In the genomic region with DNA sequence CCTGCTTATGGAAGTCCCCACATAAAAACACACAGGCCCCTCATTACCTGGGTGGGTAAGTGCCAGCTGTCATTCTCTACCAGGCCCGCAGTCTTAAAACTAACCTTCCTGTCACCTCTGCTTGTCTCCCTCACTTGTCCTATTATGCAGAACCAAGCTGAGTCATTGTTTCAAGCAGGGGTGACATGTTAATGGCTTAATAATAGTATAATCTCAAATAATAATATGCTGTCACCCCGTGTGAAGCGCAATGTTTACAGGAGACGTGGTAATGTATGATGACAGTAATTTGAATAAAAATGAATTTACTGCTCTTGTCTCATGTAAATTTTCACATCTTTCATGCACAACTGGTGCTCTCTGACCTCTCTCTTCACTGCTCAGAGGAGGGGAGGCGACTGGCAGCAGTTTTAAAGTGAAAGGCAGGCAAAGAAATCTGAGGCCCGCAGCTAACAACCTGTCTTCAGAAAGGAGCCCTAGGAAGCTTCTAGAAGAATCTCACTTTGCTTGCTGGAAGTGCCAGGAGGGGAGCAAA, we compare ENCODE assay signal across 24 mouse cellular contexts.
DNase-seq lines count a peak whose midpoint lies in the region; ATAC-seq and TF ChIP-seq lines count a peak whose summit lies in the region.
"Had no signal": no experiment of that assay in that cellular context is flagged by ENCODE, and none has a peak within 500 bp of the region (broad histone marks: within the 10 kb centered on the region; RNA-seq: fewer than 3 reads in every experiment).

No protein-coding gene starts in this region.

- 0 out of 2 replicates have a peak, but pooled peaks have one; percentile 38 for ATAC-seq in forebrain, embryonic 13.5 days
- ATAC-seq in forebrain, embryonic 11.5 days (replicated peaks; ENCODE audit: low FRiP score) = no peak
- ATAC-seq in hindbrain, postnatal 0 days = no peak
- peak; percentile 65 for ATAC-seq in forebrain, embryonic 16.5 days
- no peak for ATAC-seq in kidney, embryonic 15.5 days (replicated peaks; ENCODE audit: low FRiP score)
- ATAC-seq: activated CD4-positive, CD25-positive, alpha-beta regulatory T cell, adult 4 months; CD4-positive, CD25-positive, alpha-beta regulatory T cell, adult 4 months; Patski had no signal

- H3K36me3 ChIP-seq in forebrain, embryonic 13.5 days (ENCODE audit: poor library complexity, severe bottlenecking) = no peaks in the 10 kb centered on the region
- no peaks in the 10 kb centered on the region for H3K36me3 ChIP-seq in forebrain, embryonic 11.5 days (ENCODE audit: control insufficient read depth, insufficient read depth, low read length)
- H3K36me3 ChIP-seq in hindbrain, embryonic 10.5 days = no peaks in the 10 kb centered on the region
- H3K36me3 ChIP-seq in hindbrain, postnatal 0 days (ENCODE audit: insufficient read depth, low read length) = no peaks in the 10 kb centered on the region
- no peaks in the 10 kb centered on the region for H3K36me3 ChIP-seq in forebrain, embryonic 16.5 days (ENCODE audit: control insufficient read depth, insufficient read depth)
- H3K36me3 ChIP-seq in kidney, embryonic 15.5 days = no peaks in the 10 kb centered on the region
- H3K36me3 ChIP-seq: embryonic facial prominence, embryonic 13.5 days; embryonic facial prominence, embryonic 15.5 days; G1E had no signal

- H3K9me3 ChIP-seq in forebrain, embryonic 13.5 days (replicated peaks) = no peaks in the 10 kb centered on the region
- H3K9me3 ChIP-seq in forebrain, embryonic 11.5 days (ENCODE audit: control insufficient read depth, low read length) = no peaks in the 10 kb centered on the region
- no peaks in the 10 kb centered on the region for H3K9me3 ChIP-seq in hindbrain, embryonic 10.5 days
- H3K9me3 ChIP-seq in hindbrain, postnatal 0 days (ENCODE audit: low read length) = no peaks in the 10 kb centered on the region
- no peaks in the 10 kb centered on the region for H3K9me3 ChIP-seq in forebrain, embryonic 16.5 days (ENCODE audit: control insufficient read depth, low read length)
- no peaks in the 10 kb centered on the region for H3K9me3 ChIP-seq in kidney, embryonic 15.5 days (replicated peaks)
- H3K9me3 ChIP-seq: embryonic facial prominence, embryonic 13.5 days; embryonic facial prominence, embryonic 15.5 days had no signal

- no peak for DNase-seq in forebrain, embryonic 11.5 days (ENCODE audit: low spot score)
- DNase-seq in hindbrain, embryonic 10.5 days (ENCODE audit: low spot score) = peak; percentile 2
- no peak for DNase-seq in hindbrain, postnatal 0 days (ENCODE audit: low spot score)
- no peak for DNase-seq in right cerebral cortex, postnatal 14 days
- DNase-seq: adrenal gland, adult 8-10 months; adrenal gland, postnatal 14 days; adrenal gland, postnatal 36 days; cerebellum, adult 11 months; cerebellum, adult 18-20 months; cerebellum, adult 8-10 months; cerebellum, adult 9-11 months; cerebellum, postnatal 14 days; cerebellum, postnatal 36 days; embryo, embryonic 11 days had no signal

- peaks cover 7% of the 10 kb centered on the region; the same call in 1 of the 2 replicates for H3K4me1 ChIP-seq in forebrain, embryonic 13.5 days
- H3K4me1 ChIP-seq in forebrain, embryonic 11.5 days (replicated peaks; ENCODE audit: control insufficient read depth, insufficient read depth, low read length) = no peaks in the 10 kb centered on the region
- H3K4me1 ChIP-seq in hindbrain, embryonic 10.5 days (replicated peaks) = peaks cover 10% of the 10 kb centered on the region
- H3K4me1 ChIP-seq in hindbrain, postnatal 0 days (ENCODE audit: insufficient read depth, low read length) = 0 out of 2 replicates have a peak, but pooled peaks cover 2% of the 10 kb centered on the region
- no peaks in the 10 kb centered on the region for H3K4me1 ChIP-seq in forebrain, embryonic 16.5 days (replicated peaks; ENCODE audit: control insufficient read depth, insufficient read depth, low read length)
- H3K4me1 ChIP-seq in kidney, embryonic 15.5 days = no peaks in the 10 kb centered on the region

- 64% methylated on average over 6 of the region's 6 CpGs for WGBS in forebrain, embryonic 13.5 days
- 71% methylated on average over 6 of the region's 6 CpGs for WGBS in forebrain, embryonic 11.5 days
- WGBS in hindbrain, embryonic 10.5 days = 71% methylated on average over 6 of the region's 6 CpGs
- WGBS in hindbrain, postnatal 0 days = 54% methylated on average over 6 of the region's 6 CpGs
- WGBS in forebrain, embryonic 16.5 days = 59% methylated on average over 6 of the region's 6 CpGs
- WGBS in kidney, embryonic 15.5 days = 66% methylated on average over 6 of the region's 6 CpGs

- H3K27ac ChIP-seq in forebrain, embryonic 13.5 days = no peak overlapping the region
- H3K27ac ChIP-seq in forebrain, embryonic 11.5 days (ENCODE audit: low read depth, low read length) = no peak overlapping the region
- no peak overlapping the region for H3K27ac ChIP-seq in hindbrain, embryonic 10.5 days
- no peak overlapping the region for H3K27ac ChIP-seq in hindbrain, postnatal 0 days
- no peak overlapping the region for H3K27ac ChIP-seq in forebrain, embryonic 16.5 days (ENCODE audit: low read length)
- H3K27ac ChIP-seq in kidney, embryonic 15.5 days = no peak overlapping the region
- H3K27ac ChIP-seq: embryonic facial prominence, embryonic 13.5 days; embryonic facial prominence, embryonic 15.5 days had no signal

- H3K27me3 ChIP-seq in forebrain, embryonic 13.5 days = no peaks in the 10 kb centered on the region; the same call in none of the 2 replicates
- no peaks in the 10 kb centered on the region for H3K27me3 ChIP-seq in forebrain, embryonic 11.5 days (ENCODE audit: control insufficient read depth, insufficient read depth, low read length)
- 0 out of 2 replicates have a peak, but pooled peaks cover 8% of the 10 kb centered on the region for H3K27me3 ChIP-seq in hindbrain, embryonic 10.5 days (ENCODE audit: insufficient read depth, poor library complexity, severe bottlenecking)
- no peaks in the 10 kb centered on the region for H3K27me3 ChIP-seq in hindbrain, postnatal 0 days (ENCODE audit: insufficient read depth, low read length)
- no peaks in the 10 kb centered on the region for H3K27me3 ChIP-seq in forebrain, embryonic 16.5 days (replicated peaks; ENCODE audit: control insufficient read depth, insufficient read depth, low read length)
- no peaks in the 10 kb centered on the region; the same call in 1 of the 2 replicates for H3K27me3 ChIP-seq in kidney, embryonic 15.5 days
- H3K27me3 ChIP-seq: Patski had no signal

- no peak overlapping the region for H3K4me3 ChIP-seq in forebrain, embryonic 13.5 days
- no peak overlapping the region for H3K4me3 ChIP-seq in forebrain, embryonic 11.5 days (ENCODE audit: low read depth, low read length)
- no peak overlapping the region for H3K4me3 ChIP-seq in hindbrain, embryonic 10.5 days
- H3K4me3 ChIP-seq in hindbrain, postnatal 0 days (ENCODE audit: low read length) = no peak overlapping the region
- no peak overlapping the region for H3K4me3 ChIP-seq in forebrain, embryonic 16.5 days (replicated peaks; ENCODE audit: low read length)
- H3K4me3 ChIP-seq in kidney, embryonic 15.5 days (replicated peaks) = no peak overlapping the region
- H3K4me3 ChIP-seq: embryonic facial prominence, embryonic 13.5 days; embryonic facial prominence, embryonic 15.5 days; erythroblast, embryonic 14.5 days had no signal

- no peak for TF ChIP-seq CTCF in hindbrain, postnatal 0 days (IDR thresholded peaks at IDR 0.05; ENCODE audit: low read depth)

- no peak overlapping the region for H3K4me2 ChIP-seq in forebrain, embryonic 13.5 days
- no peak overlapping the region for H3K4me2 ChIP-seq in forebrain, embryonic 11.5 days (ENCODE audit: low read depth, low read length, severe bottlenecking)
- no peak overlapping the region for H3K4me2 ChIP-seq in hindbrain, postnatal 0 days (ENCODE audit: low read depth, low read length)
- no peak overlapping the region for H3K4me2 ChIP-seq in forebrain, embryonic 16.5 days (ENCODE audit: low read length)
- H3K4me2 ChIP-seq in kidney, embryonic 15.5 days = no peak overlapping the region
- H3K4me2 ChIP-seq: embryonic facial prominence, embryonic 13.5 days; embryonic facial prominence, embryonic 15.5 days had no signal

- H3K9ac ChIP-seq in forebrain, embryonic 13.5 days = no peak overlapping the region
- H3K9ac ChIP-seq in forebrain, embryonic 11.5 days (ENCODE audit: low read length) = no peak overlapping the region
- no peak overlapping the region for H3K9ac ChIP-seq in hindbrain, postnatal 0 days (replicated peaks; ENCODE audit: low read length)
- no peak overlapping the region for H3K9ac ChIP-seq in forebrain, embryonic 16.5 days (replicated peaks; ENCODE audit: low read depth, low read length)
- H3K9ac ChIP-seq in kidney, embryonic 15.5 days = no peak overlapping the region
- H3K9ac ChIP-seq: embryonic facial prominence, embryonic 13.5 days; embryonic facial prominence, embryonic 15.5 days had no signal

Comparison
In these comparisons a context has a peak if more than half of its experiments do, and no peak if none do; other contexts are left out.
1. ATAC-seq: peak in forebrain, embryonic 13.5 days (single experiment) and forebrain, embryonic 16.5 days (single experiment); none in forebrain, embryonic 11.5 days (single experiment), hindbrain, postnatal 0 days (single experiment) and kidney, embryonic 15.5 days (single experiment).